Mouse (Mus musculus) ovary, adult 18-20 months (tissue): ENCODE data around the gene Eloa.
"Not testable (repeated sequence)": the region's sequence is repeated elsewhere in the genome, so short reads cannot be mapped to it uniquely, and the experiment has no call there.

ENCODE experiments used
- DNase-seq: peaks from one replicate; pipeline ENCODE4 v3.0.0; 2022; ENCODE audit warnings: low spot score, mixed read lengths

Eloa gene

DNA sequence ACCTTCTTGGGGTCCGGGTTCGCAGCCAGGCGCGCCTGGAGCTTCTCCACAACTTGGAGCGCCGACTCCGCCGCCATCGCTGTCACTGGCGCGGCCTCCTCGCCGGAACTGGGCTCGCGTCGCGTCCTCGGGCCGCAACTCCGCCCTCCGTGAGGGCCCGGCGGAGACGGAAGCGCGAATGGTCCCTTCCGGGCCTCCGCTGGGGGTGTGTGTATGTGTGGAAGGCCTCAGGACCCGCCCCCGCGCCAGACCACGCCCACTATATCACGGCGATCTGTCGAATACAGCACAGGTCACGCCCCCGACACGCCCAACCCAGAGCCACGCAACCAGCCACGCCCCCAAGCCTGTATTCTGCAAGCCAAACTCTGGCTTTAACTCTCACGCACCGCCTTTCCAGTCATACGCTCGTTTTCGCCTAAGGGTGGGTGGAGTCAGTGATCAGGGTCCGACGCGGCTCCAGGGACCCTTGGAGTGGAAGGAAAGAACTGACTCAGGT is at the start of gene Eloa:
Gene Eloa, minus strand, starts transcription at position 215 of the 499 bp plus-strand sequence.
- peak; percentile 99 for DNase-seq

DNA sequence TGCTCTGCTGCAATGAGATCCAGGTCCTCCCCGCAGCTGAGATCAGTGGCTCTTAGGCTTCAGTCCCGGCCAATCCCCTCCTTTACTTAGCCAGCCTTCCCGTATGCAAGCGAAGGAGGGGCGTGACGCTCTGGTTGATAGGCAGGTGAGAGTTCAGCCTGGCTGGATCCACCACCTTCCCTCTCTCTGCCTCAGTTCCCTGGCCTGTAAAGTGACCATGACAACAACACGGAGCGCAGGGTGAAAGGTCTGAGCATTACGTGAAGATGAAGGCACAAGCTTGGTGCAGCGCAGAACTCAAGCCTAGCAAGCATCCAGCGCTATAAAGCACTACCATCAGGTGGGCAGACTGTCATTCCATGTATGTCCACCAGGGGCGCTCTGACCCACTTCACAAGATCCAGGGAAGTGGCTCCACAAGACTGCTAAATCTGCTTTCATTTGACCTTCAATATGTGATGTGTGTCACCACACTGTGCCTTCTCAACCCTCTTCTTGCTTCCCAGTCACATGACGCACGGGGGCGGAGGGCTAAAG is 49.7 kb upstream of the Eloa start:
- peak; percentile 47 for DNase-seq

DNA sequence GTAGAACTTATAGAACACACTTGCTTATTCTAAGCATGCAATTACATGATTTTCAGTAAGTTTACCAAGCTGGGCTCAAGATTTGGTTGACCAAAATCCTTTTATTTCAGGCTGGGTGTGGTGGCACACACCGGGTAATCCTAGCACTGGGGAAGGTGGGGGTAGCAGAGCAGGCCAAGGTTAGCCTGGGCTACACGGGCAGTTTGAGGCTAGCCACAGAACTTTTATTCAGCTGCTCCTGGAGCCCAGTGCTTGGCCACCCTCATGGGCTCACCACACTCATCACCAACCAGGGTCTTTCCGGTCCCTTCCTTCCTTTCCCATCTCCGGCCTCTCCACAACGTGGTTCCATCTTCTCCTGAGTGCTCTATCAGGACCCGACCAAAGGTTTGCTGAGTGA is 49.0 kb upstream of the Eloa start:
- no peak for DNase-seq

DNA sequence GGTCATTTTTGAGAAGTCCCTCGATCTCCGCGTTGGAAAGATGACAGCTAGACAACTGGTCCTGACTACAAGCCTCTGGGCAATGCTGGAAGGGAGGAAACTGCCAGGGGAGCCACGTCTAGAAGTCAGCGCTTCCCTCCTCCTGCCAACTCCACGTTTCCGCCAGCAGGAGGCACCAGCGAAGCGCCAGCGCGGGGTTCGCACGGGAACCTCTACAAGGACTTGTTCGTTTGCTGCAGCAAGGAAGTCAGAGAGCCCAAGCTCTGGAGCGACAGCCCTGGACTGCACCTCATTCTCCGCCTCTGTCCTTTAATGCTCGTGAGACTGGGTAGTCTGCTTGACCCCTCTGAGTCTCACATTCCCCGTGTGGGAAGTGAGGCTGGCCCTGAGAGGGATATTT is 48.4 kb upstream of the Eloa start:
- DNase-seq, result peak; percentile 79

DNA sequence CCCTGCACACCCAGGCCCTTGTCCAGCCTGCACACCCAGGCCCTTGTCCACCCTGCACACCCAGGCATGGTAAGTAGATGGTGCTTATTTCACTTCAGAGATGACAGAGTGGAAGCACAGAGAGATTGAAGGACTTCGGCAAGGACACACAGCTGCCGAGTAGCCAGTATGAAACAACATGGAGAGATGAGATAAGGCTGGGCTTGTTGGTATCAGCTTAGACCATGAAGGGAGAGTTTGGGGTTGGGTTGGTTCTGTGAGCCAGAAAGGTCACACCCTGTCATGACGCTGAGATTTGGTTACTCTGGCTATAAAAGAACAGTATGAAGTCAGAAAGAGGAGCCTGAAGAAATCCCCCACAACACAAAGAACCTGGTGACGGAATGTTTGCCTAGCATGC is 47.8 kb upstream of the Eloa start:
- DNase-seq, result peak; percentile 50

DNA sequence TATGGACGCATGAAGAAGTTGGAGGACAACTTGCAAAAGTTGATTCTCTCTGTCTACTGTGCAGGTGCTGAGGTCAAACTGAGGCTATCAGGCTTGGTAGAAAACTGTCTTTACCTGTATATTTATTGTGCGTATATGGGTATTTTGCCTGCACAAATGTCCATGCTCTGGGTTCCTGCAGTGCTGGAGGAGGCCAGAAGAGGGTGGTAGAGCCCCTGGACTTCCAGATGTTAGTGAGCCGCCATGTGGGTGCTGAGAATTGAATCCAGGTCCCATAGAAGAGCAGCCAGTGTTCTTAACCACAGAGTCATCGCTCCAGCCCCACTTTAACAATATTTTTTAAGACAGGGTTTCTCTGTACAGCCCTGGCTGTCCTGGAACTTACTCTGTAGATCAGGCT is 41.6 kb upstream of the Eloa start:
- no peak for DNase-seq

DNA sequence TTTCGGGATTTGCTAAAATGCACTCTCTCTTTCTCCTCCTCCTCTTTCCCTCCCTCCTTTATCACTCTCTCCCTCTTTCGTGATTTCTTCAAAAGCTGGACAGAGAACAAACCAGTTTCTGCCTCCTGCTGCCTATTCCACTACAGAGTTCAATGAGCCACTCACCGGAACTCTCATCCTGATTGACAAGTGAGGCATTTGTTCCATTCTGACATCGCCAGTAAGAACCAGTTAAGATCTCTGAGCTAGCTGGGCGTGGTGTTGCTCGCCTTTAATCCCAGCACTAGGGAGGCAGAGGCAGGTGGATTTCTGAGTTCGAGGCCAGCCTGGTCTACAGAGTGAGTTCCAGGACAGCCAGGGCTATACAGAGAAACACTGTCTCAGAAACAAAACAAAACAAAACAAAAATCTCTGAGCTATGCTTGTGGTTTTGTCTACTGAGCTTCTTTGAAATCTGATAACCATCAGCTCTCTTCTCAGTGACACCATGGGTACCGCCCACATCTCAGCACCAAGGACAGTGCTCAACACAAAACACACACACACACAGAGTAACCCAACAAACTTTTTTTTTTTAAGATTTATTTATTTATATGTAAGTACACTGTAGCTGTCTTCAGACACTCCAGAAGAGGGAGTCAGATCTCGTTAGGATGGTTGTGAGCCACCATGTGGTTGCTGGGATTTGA is 38.4 kb upstream of the Eloa start:
- DNase-seq, result not testable (repeated sequence)

DNA sequence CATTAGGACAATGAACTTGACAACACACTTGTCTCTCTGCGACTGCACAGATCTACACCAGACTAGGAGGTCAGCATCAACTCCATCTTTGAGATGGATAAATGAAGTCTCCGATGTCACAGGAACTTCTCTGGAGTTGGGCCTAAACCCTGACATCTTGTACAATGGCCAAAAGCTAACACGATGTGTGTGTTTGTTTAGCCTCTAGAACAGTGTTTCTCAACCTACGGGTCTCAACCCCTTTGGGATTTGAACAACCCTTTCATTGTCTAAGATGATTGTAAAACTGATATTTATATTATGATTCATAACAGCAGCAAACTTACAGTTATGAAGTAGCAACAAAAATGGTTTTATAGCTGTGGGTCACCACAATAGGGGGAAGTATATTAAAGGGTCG is 36.4 kb upstream of the Eloa start:
- no peak for DNase-seq

DNA sequence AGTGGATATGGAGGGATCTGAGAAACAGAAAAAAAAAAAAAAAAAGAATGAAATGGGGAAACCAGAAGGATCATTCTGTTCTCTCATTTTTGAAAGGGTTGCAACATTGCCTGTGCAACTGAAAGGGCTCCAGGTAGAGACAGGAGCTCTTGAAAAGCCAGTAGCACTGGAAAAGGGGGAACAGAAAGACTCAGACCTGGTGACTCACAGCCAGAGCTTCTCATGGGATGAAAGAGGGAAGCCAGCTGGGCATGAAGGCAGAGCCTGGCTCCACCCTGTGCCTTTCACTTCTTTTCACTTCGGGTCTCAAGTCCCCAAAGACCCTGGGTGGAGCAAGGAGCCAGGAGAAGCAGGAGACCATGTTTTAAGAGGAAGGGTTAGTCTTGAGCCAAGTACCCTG is 34.5 kb upstream of the Eloa start:
- DNase-seq, result no peak

DNA sequence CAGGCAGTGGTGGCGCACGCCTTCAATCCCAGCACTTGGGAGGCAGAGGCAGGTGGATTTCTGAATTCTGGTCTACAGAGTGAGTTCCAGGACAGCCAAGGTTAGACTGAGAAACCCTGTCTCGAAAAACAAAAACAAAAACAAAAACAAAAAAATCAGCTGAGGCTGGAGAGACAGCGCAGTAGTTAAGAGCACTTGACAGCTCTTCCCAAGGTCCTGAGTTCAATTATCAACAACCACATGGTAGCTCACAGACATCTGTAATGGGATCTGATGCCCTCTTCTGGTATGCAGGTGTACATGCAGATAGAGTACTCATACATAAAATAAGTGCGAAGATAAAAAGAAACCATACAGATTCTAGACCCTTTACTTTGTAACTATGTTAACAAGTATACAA is 32.3 kb upstream of the Eloa start:
- DNase-seq, result no peak

DNA sequence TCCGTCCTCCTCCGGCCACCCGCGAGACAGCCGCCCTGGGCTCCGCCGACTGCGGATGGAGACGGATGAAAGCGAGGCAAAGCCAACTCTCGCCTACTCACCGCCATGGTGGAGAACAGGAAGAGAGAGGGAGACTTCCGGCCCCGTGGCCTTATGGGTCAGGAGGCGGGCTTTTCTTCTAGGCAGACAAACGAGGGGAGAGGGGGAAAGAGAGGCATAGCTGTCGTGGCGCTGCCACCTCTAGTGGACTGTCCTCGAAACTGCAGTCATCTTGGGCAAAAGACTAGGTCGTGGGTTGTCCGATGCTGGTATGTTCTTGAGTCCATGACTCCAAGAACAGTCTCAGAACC is 31.7 kb upstream of the Eloa start, which contains the start of gene Rpl11:
Gene Rpl11, minus strand, starts transcription at position 182 of the 350 bp plus-strand sequence.
- DNase-seq, result peak; percentile 88

DNA sequence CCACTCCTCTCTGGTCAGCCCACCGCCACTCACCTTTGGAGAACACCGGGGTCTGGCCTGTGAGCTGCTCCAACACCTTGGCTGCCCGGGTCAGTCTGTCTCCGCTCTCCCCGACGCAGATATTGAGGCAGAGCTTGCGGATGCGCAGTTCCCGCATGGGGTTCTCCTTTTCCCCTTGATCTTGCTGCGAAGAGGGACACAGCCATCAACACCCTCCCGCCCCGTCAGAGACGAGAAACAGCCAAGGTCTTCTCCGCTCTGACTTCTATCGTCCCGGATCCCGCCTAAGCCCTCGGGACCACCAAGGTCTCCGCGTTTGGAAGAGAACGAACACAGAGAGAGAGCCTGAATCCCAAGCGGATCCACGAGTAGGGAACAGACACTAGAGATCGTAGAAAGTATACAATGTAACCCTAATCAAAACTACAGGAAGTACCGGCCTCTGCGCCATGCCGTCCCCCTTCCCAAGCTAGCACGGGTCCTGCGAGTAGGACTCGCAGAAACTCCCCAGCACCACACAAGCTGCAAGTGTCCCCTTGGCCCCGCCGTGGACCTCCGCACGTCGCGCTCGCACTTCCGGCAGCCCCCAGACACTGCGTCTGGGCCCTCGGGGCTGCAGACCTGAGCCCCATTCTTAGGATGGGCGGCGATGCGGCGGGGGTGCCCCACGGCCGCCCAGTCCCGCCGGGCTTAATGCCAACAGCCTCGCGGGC is 31.1 kb upstream of the Eloa start:
- no peak for DNase-seq

DNA sequence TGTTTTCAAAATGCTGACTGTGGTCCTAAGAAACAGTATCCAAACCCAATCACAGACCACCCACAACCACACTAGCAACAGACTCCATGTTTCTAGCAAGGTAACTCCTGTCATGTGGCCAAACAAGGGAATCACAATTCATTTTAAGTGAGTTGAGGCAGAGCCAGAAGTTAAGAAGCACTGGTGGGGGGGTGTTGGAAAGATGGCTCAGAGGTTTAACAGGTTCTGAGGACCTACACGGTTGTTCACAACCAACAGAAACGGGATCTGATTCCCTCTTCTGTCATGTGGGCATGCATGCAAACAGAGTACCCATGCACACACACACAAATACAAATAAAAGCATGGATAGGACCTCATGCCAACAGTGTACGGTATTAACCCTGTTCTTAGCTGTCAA is 30.5 kb upstream of the Eloa start:
- DNase-seq, result no peak

DNA sequence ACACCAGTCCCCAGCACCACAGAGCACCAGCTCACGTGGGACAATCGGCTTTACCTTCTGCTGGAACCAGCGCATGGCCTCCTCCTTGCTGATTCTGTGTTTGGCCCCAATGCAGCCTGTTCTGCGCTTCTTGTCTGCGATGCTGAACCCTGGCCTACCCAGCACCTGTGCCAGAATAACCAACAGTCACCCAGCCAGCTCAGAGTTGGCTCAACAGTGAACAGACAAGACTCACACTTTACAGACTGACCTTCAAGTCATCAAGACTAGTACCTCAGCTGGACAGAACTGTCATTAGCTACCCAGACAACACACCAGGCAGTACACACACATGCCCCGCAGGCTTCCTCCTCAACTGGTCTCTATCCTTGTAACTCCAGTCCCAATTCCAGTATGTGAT is 28.7 kb upstream of the Eloa start:
- no peak for DNase-seq

DNA sequence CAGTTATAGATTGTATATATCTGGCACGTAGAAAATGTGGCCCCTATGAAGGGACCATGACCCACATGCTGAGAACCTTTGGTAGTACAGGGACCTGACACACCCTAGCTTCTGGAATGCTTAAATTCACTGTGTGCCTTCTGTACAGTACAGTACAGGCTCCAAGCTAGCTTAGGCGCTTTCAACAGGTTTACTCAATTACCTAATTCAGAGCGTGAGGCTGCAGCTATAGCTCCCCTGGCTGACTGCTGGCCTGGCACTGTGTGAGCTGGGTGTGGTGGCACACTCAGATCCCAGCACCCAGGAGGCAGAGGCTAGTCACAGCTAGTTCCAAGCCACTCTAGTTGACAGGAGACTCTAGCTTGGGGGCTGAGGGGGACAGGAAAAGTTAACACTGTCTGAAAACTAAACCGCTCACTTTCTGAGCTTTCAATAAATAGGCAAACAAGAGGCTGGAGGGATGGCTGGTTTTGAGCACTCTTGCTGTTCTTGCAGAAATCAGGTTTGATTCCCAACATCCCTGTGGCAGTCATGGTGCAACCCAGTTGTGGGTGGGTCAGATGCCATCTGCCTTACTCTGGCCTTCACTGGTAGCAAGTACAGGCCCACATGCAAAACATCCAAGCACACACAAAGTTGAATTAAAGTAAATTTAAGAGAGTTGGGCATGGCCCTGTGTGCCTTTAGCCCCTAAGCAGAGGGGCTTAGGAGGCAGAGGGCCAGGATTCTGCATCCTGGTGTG is 26.9 kb upstream of the Eloa start:
- no peak for DNase-seq

DNA sequence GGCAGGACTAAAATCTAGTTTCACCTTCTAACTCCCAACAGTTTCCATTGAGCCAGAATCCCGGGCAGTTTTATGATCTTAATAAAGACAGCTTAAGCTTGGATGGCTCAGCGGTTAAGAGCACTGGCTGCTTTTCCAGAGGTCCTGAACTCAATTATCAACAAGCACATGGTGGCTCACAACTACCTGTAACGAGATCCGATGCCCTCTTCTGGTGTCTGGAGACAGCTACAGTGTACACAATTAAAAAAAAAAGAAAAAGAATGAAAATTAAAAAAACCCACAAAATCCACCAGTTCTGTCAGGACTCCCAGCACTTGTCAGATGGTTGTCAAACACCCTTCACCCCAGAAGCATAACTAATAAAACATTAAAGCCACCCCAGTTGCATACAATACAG is 26.1 kb upstream of the Eloa start:
- DNase-seq, result no peak

DNA sequence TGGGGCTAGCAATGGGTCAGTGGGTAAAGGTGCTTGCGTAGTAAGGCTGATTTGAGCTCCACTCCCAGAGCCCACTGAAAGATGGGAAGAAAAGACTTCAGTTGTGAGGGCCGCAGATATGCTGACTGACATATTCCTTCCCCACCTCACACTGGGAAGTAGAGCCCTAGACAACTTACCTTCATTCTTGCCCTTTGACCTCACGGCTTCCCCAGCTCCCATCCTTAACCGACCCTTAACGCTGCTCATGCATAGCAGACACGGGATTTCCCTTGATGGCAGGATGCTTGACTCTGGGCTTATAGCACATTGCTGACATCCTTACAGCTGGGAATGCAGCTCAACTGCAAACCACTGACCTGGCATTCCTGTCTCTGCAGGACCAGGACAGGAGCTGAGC is 25.3 kb upstream of the Eloa start:
- no peak for DNase-seq

DNA sequence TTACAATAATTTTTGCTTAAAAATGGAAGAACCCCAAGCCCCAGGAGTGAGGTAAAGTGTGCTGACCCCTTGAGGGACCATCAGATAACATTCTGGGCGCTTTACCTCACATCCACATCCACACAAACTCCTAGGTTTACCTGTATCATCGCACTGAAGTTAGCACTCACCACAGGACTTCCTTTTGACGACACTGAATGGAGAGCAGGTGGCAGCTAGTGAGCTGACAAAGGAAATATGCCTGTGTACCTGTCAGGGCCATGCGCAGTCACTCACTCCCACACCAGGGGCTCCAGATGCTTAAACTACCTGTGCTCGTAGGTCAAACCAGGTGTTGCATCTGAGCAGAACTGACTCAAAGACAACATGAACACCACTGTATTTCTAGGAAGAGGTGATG is 23.5 kb upstream of the Eloa start:
- no peak for DNase-seq

DNA sequence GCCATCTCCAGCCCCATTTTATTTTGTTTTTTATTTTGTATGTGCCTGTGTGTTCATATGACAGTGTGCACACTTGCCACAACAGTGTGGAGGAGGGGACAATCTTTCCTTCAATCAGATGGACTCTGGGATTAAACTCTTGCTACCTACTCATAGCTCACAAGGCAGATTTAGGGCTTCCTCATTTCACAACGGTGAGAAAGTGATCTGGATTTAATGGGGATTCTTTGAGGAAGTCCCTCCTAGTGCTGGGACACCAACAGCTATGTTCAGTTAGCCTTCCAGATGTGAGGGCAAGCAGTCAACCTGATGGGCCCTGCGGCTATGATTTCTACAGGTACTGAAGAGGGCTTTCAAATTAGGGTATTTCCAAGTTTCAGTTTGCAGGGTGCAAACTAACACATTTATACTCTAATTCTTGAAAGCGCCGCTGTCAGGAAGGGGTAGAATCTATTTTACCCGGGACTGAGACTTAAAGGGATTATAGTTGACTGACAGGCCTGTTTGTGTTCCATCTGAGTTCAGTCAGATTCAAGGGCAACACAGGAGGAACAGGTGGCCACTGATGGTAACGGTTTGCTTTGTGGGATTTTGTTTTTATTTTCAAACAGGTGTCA is 22.3 kb upstream of the Eloa start:
- no peak for DNase-seq

DNA sequence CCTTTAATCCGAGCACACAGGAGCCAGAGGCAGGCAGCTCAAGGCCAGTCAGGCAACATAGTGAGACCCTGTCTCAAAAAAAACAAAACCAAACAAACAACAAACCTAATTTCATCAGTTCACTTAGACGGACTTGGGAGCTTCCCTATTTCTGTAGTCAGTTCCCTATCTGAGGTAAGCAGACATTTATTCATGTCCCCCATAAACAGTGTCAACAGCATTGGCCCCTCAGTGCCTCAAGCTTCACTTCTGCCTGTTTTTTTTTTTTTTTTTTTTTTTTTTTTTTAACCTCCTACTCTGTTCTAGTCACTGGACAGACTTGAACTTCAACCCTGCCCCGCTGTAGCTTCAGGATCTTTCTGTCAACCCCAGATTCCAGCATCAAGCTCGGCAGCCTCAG is 13.5 kb upstream of the Eloa start:
- no peak for DNase-seq

DNA sequence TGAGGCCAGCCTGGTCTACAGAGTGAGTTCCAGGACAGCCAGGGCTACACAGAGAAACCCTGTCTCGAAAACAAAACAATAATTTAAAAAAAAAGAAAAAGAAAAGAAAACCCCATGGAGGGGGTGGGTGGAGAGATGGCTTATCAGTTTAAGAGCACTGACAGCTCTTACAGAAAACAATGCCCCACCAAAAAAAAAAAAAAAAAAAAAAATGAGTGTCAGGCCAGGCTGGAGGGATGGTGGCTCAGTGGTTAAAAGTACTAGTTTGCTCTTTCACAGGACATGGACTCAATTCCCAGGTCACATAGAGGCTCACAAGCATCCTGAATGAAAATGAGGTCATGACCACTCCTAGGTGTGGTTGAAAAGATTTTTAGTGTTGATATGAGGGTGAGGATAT is 11.7 kb upstream of the Eloa start:
- DNase-seq, result no peak
